Mouse (Mus musculus): Measurements from ENCODE around the gene Crygc.

DNA sequence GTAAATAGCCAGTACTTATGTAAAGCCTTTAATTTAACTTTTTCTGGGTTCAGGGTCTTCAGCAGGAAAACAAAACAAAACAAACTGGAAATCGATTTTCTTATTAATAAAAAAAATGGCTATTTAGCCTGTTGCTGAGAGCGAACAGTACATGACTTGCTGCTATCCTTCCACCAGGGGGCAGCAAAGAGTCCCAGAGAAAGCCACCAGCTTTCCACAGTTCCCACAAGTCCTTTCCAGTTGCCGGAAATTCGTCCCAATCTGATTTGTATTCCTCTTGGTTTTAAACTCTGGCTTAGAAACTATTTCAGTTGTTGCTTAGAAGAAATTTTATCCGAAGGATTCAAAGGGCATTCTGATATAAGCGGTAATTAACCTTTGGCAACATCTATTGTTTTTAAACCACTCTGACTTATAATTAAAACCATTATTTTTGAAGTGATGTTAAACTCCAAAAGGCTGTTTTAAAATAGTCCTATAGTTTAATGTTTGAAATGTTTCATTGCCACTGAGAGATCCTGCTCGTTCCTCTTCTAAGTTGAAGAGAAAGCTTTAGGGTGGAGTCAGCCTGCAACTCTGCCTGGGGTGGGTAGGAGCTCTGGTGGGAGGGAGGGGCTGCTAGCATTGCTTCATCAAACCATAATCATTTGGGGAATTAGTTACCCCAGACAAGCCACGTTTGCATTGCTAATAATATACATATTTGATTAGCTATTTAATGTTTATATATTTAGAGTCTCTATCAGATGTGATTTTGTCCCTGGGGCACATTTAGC, 38.7 kb upstream of the Crygc start:
- no peak for TF ChIP-seq TBP (conservative IDR thresholded peaks at IDR 0.05; ENCODE audit: low read depth, low read length)
- peak; percentile 84 to 86 for TF ChIP-seq CTCF (conservative IDR thresholded peaks at IDR 0.05 in 1 of 2, IDR thresholded peaks at IDR 0.05 in 1 of 2; ENCODE audit: low read depth in 2 of 2, low read length in 2 of 2)
- TF ChIP-seq POLR2A (IDR thresholded peaks at IDR 0.05; ENCODE audit: low read depth, low read length), result no peak
- no peak for TF ChIP-seq GABPA (IDR thresholded peaks at IDR 0.05; ENCODE audit: insufficient replicate concordance, low read depth, low read length)
- no peak for TF ChIP-seq JUND (conservative IDR thresholded peaks at IDR 0.05; ENCODE audit: low read depth, low read length)
